Mouse (Mus musculus) embryonic facial prominence, embryonic 10.5 days (tissue): ENCODE data around the gene Slc22a7. TPM values are rescaled to one million over a fixed set of nuclear protein-coding genes. Genes with fewer than 3 reads are reported as not detected.

ENCODE experiments used
- DNase-seq: peaks from one replicate; pipeline ENCODE4 v3.0.0-alpha.2; 2017; ENCODE audit warnings: low spot score
- H3K27ac ChIP-seq: fragments of 300-500 bp; sonication (generic); replicated peaks from 2 replicates; pipeline ENCODE4 v1.5.1; 2016; ENCODE audit warnings: mild to moderate bottlenecking
- H3K27me3 ChIP-seq: fragments of 300-500 bp; sonication (generic); replicated peaks from 2 replicates; pipeline ENCODE4 v1.6.1; 2016; ENCODE audit warnings: low read depth, mild to moderate bottlenecking; ENCODE audit not compliant: poor library complexity, severe bottlenecking
- H3K36me3 ChIP-seq: fragments of 300-500 bp; sonication (generic); replicated peaks from 2 replicates; pipeline ENCODE4 v1.6.1; 2016; ENCODE audit warnings: mild to moderate bottlenecking, moderate library complexity
- H3K4me1 ChIP-seq: fragments of 300-500 bp; sonication (generic); 2 replicates; pipeline ENCODE4 v1.6.1; 2016
- H3K4me3 ChIP-seq: fragments of 300-500 bp; sonication (generic); 2 replicates; pipeline ENCODE4 v1.5.1; 2016; ENCODE audit warnings: mild to moderate bottlenecking, moderate library complexity
- H3K9me3 ChIP-seq: fragments of 300-500 bp; sonication (generic); 2 replicates; pipeline ENCODE4 v1.6.1; 2016; ENCODE audit warnings: mild to moderate bottlenecking
- WGBS: fragments of 180-500 bp; shearing (Covaris S2); methylation state at CpG from one replicate; pipeline ENCODE4 v1.1.7; 2016; 5-methylcytosine and 5-hydroxymethylcytosine counted together
- polyA plus RNA-seq: library from polyadenylated mRNA; unstranded; fragments of >200 nt; fragmentation: Nextera tagmentation; extraction: Ambion mirVana; gene quantifications from 2 replicates; pipeline ENCODE4 v1.2.1, GENCODE M21; 2016

Slc22a7 gene
- polyA plus RNA-seq, 1 experiment from 2014 or later = not detected

GRCm38 (mm10) chr17:46426496-46426895 lies 11.8 kb downstream of the Slc22a7 start:
- no peak overlapping the region for H3K27ac ChIP-seq
- DNase-seq = no peak
- H3K4me3 ChIP-seq = no peak overlapping the region
- no peaks in the 10 kb centered on the region for H3K9me3 ChIP-seq
- peaks cover 20% of the 10 kb centered on the region for H3K4me1 ChIP-seq
- H3K36me3 ChIP-seq = no peaks in the 10 kb centered on the region
- peaks cover 26% of the 10 kb centered on the region for H3K27me3 ChIP-seq

GRCm38 (mm10) chr17:46419717-46420116 lies 18.5 kb downstream of the Slc22a7 start:
- Histone ChIP-seq H3K4me1 (no peaks in the 10 kb centered on the region), H3K36me3 (peaks cover 4% of the 10 kb centered on the region), H3K4me3 (no peak overlapping the region), H3K9me3 (no peaks in the 10 kb centered on the region), H3K27ac (no peak overlapping the region), H3K27me3 (no peaks in the 10 kb centered on the region)
- DNase-seq = no peak

- H3K4me1 ChIP-seq = no peaks in the 10 kb centered on the region
- peaks cover 14% of the 10 kb centered on the region for H3K36me3 ChIP-seq
- H3K9me3 ChIP-seq = no peaks in the 10 kb centered on the region
- H3K4me3 ChIP-seq = no peak overlapping the region
- 83% methylated on average over 5 of the region's 5 CpGs for WGBS
- no peaks in the 10 kb centered on the region for H3K27me3 ChIP-seq
- no peak overlapping the region for H3K27ac ChIP-seq
- no peak for DNase-seq
These were observed 19.6 kb downstream of the Slc22a7 start for GRCm38 (mm10) chr17:46418628-46419027.

GRCm38 (mm10) chr17:46408478-46408877 lies 29.8 kb downstream of the Slc22a7 start:
- whole genome bisulfite sequencing = 37% methylated on average over 3 of the region's 3 CpGs
- H3K27me3 ChIP-seq = no peaks in the 10 kb centered on the region
- H3K4me3 ChIP-seq = no peak overlapping the region
- no peaks in the 10 kb centered on the region for H3K4me1 ChIP-seq
- no peak for DNase-seq
- H3K36me3 ChIP-seq = peaks cover 84% of the 10 kb centered on the region
- H3K9me3 ChIP-seq = no peaks in the 10 kb centered on the region
- no peak overlapping the region for H3K27ac ChIP-seq

GRCm38 (mm10) chr17:46394631-46395030 lies 43.6 kb downstream of the Slc22a7 start:
- 88% methylated on average over 1 of the region's 1 CpGs for WGBS
- H3K4me1 ChIP-seq = no peaks in the 10 kb centered on the region
- H3K27ac ChIP-seq = no peak overlapping the region
- no peaks in the 10 kb centered on the region for H3K27me3 ChIP-seq
- H3K36me3 ChIP-seq = peaks cover 64% of the 10 kb centered on the region
- H3K9me3 ChIP-seq = no peaks in the 10 kb centered on the region
- no peak overlapping the region for H3K4me3 ChIP-seq
- no peak for DNase-seq

- Histone ChIP-seq H3K4me1 (no peaks in the 10 kb centered on the region), H3K27ac (no peak overlapping the region), H3K27me3 (no peaks in the 10 kb centered on the region), H3K36me3 (peaks cover 64% of the 10 kb centered on the region), H3K9me3 (no peaks in the 10 kb centered on the region), H3K4me3 (no peak overlapping the region)
- 48% methylated on average over 2 of the region's 2 CpGs for WGBS
- peak; percentile 49 for DNase-seq
These were observed 45.2 kb downstream of the Slc22a7 start for GRCm38 (mm10) chr17:46393012-46393411.

- H3K36me3 ChIP-seq = peaks cover 54% of the 10 kb centered on the region
- no peak for DNase-seq
- WGBS = 88% methylated on average over 3 of the region's 3 CpGs
- H3K9me3 ChIP-seq = no peaks in the 10 kb centered on the region
- no peak overlapping the region for H3K27ac ChIP-seq
- peaks cover 19% of the 10 kb centered on the region for H3K4me1 ChIP-seq
- no peaks in the 10 kb centered on the region for H3K27me3 ChIP-seq
- no peak overlapping the region for H3K4me3 ChIP-seq
These were observed 50.1 kb downstream of the Slc22a7 start for GRCm38 (mm10) chr17:46388200-46388599.

GRCm38 (mm10) chr17:46384061-46384801 lies 54.0 kb downstream of the Slc22a7 start:
- H3K36me3 ChIP-seq = peaks cover 28% of the 10 kb centered on the region
- H3K4me3 ChIP-seq = peak overlapping the region; percentile 97
- WGBS = under 1% methylated on average over 70 of the region's 70 CpGs

GRCm38 (mm10) chr17:46383294-46384060 lies 54.8 kb downstream of the Slc22a7 start, which contains the start of gene Zfp318:
Gene Zfp318, plus strand, starts transcription at chr17:46383731.
- H3K4me3 ChIP-seq = peak within 1 kb of the TSS; percentile 97
- WGBS = 1% methylated on average over 104 of the region's 105 CpGs
- peak; percentile 99 for DNase-seq
- peaks cover 29% of the 10 kb centered on the region for H3K4me1 ChIP-seq
- H3K27me3 ChIP-seq = no peaks in the 10 kb centered on the region
- H3K36me3 ChIP-seq = peaks cover 20% of the 10 kb centered on the region
- H3K9me3 ChIP-seq = no peaks in the 10 kb centered on the region
- H3K27ac ChIP-seq = peak within 1 kb of the TSS; percentile 95

More at GRCm38 (mm10) chr17:46384061-46384801, 54.0 kb downstream of the Slc22a7 start:
- Histone ChIP-seq H3K4me1 (peaks cover 29% of the 10 kb centered on the region), H3K27ac (peak overlapping the region; percentile 95), H3K9me3 (no peaks in the 10 kb centered on the region), H3K27me3 (no peaks in the 10 kb centered on the region)
- DNase-seq = peak; percentile 58

Other genes starting within 250 kb of the Slc22a7 start
- gene Polh, start 235.8 kb downstream of the Slc22a7 start, polyA plus RNA-seq = 15.1 and 15.7 TPM in 2 replicates
- 72.7 and 77.6 TPM in 2 replicates for gene Xpo5, start 235.7 kb downstream of the Slc22a7 start, polyA plus RNA-seq
- gene Polr1c, start 190.4 kb downstream of the Slc22a7 start, polyA plus RNA-seq = 125 and 130 TPM in 2 replicates
- 66.6 and 70.6 TPM in 2 replicates for gene Yipf3, start 190.4 kb downstream of the Slc22a7 start, polyA plus RNA-seq
- gene Lrrc73, start 184.9 kb downstream of the Slc22a7 start, polyA plus RNA-seq = 0.67 and 0.86 TPM in 2 replicates
- 60.2 and 62.6 TPM in 2 replicates for gene Tjap1, start 155.4 kb downstream of the Slc22a7 start, polyA plus RNA-seq
- 1.5 and 2.0 TPM in 2 replicates for gene Dlk2, start 141.0 kb downstream of the Slc22a7 start, polyA plus RNA-seq
- gene Abcc10, start 110.1 kb downstream of the Slc22a7 start, polyA plus RNA-seq = 6.3 and 6.6 TPM in 2 replicates
- gene Zfp318, start 54.7 kb downstream of the Slc22a7 start, polyA plus RNA-seq = 10.5 and 12.6 TPM in 2 replicates
- 0.77 TPM in 1 of 2 replicates, not detected in the other for gene Crip3, start 9.5 kb downstream of the Slc22a7 start, polyA plus RNA-seq
- 0.67 and 0.80 TPM in 2 replicates for gene Ttbk1, start 49.2 kb upstream of the Slc22a7 start, polyA plus RNA-seq
- gene Dnph1, start 58.3 kb upstream of the Slc22a7 start, polyA plus RNA-seq = 79.9 and 81.6 TPM in 2 replicates
- 5.2 and 6.1 TPM in 2 replicates for gene Cul9, start 107.9 kb upstream of the Slc22a7 start, polyA plus RNA-seq
- 5.6 and 7.0 TPM in 2 replicates for gene Srf, start 117.7 kb upstream of the Slc22a7 start, polyA plus RNA-seq
- 92.5 and 95.1 TPM in 2 replicates for gene Ptk7, start 191.0 kb upstream of the Slc22a7 start, polyA plus RNA-seq
- 29.0 and 32.0 TPM in 2 replicates for gene Klc4, start 207.6 kb upstream of the Slc22a7 start, polyA plus RNA-seq
- gene Mrpl2, start 207.8 kb upstream of the Slc22a7 start, polyA plus RNA-seq = 124 and 142 TPM in 2 replicates
- gene Cul7, start 211.9 kb upstream of the Slc22a7 start, polyA plus RNA-seq = 44.3 and 46.9 TPM in 2 replicates
- 61.4 and 68.9 TPM in 2 replicates for gene Rrp36, start 235.9 kb upstream of the Slc22a7 start, polyA plus RNA-seq
- 148 and 156 TPM in 2 replicates for gene Mea1, start 240.3 kb upstream of the Slc22a7 start, polyA plus RNA-seq
- 148 and 151 TPM in 2 replicates for gene Klhdc3, start 242.5 kb upstream of the Slc22a7 start, polyA plus RNA-seq